Mouse (Mus musculus) CD4-positive, CD25-positive, alpha-beta regulatory T cell, adult 9 weeks (primary cell): ENCODE results near the gene Unc50. TPM values are rescaled to one million over a fixed set of nuclear protein-coding genes. Genes with fewer than 3 reads are reported as not detected.

Experiments used
- polyA plus RNA-seq: library from polyadenylated mRNA; unstranded; fragments of 100-300 nt; shearing (Covaris generic); gene quantifications from one replicate; pipeline ENCODE4 v1.2.1, GENCODE M21; 2017

The Unc50 gene
- 93.9 TPM for polyA plus RNA-seq

GRCm38 (mm10) chr1:37429366-37430296 lies at the start of gene Unc50, which contains the start of gene Coa5:
TSS of gene Unc50 (plus strand) at chr1:37430139.
TSS of gene Coa5 (minus strand) at chr1:37430103.

Other genes with a start within 250 kb of the Unc50 start
- gene Cnga3, start 215.7 kb upstream of the Unc50 start, polyA plus RNA-seq: not detected
- 17.5 TPM for gene Inpp4a, start 130.3 kb upstream of the Unc50 start, polyA plus RNA-seq
- 88.9 TPM for gene Coa5, start within 50 bp of the Unc50 start, polyA plus RNA-seq
- 17.8 TPM for gene Mgat4a, start 110.9 kb downstream of the Unc50 start, polyA plus RNA-seq